ENCODE assay signal across 13 mouse cellular contexts in the genomic region with DNA sequence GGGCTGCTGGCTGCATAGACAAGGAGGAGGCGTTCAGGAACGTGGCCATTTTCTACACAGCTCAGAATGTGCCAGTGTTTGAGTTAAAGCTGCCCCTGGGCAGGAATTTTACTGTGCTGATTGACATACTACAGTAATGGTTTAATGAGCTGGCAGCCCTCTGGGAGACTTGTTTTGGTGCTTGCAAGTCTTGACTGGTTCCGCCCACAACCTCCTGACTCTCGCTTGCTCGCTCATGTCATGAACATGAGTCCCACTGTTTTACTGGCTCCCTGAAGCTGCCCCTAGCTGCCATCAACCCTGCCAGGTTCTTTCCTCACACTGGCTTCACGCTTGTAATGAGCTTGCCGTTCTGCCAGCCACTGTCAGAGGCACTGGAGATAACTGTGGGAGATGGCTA. TPM values are rescaled to one million over a fixed set of nuclear protein-coding genes. Genes with fewer than 3 reads are reported as not detected.
DNase-seq lines count a peak whose midpoint lies in the region; ATAC-seq and TF ChIP-seq lines count a peak whose summit lies in the region.
"Had no signal": no experiment of that assay in that cellular context is flagged by ENCODE, and none has a peak within 500 bp of the region (broad histone marks: within the 10 kb centered on the region; RNA-seq: fewer than 3 reads in every experiment).

No protein-coding gene starts in this region.

- no peak overlapping the region for H3K4me3 ChIP-seq in layer of hippocampus, adult 2 months
- H3K4me3 ChIP-seq: left cerebral cortex, adult 2 months; midbrain, embryonic 13.5 days had no signal

- H3K27ac ChIP-seq in layer of hippocampus, adult 2 months, result peak overlapping the region; percentile 18; the same call in 1 of the 2 replicates
- H3K27ac ChIP-seq: left cerebral cortex, adult 2 months; midbrain, embryonic 13.5 days had no signal

- no peak for ATAC-seq in megakaryocyte, adult 5-6 weeks (ENCODE audit: poor library complexity, severe bottlenecking)
- ATAC-seq: midbrain, embryonic 13.5 days had no signal

- intact Hi-C loops in heart, postnatal 10 days (cut with DNase I), result no loop called here

- DNase-seq in heart, adult 11 months, result peak; percentile 71
- DNase-seq in heart, postnatal 10 days, result no peak
- DNase-seq in testis, postnatal 10 days (ENCODE audit: low spot score), result peak; percentile 30
- DNase-seq in testis, postnatal 14 days (ENCODE audit: low spot score), result no peak
- peak; percentile 11 to 23 for DNase-seq in layer of hippocampus, adult 2 months (ENCODE audit: low spot score in 2 of 2)
- peak; percentile 15 to 50 for DNase-seq in right cerebral cortex, postnatal 36 days (ENCODE audit: low spot score in 2 of 2)
- no peak for DNase-seq in thymus, postnatal 4 days
- DNase-seq: gastrocnemius, postnatal 25 days; lung, embryonic 14.5 days had no signal

- no peak for TF ChIP-seq CTCF in layer of hippocampus, adult 2 months (conservative IDR thresholded peaks at IDR 0.05)

RNA-seq across cellular contexts. Expression of a gene that starts 13.2 kb away (rescaled TPM):
- total RNA-seq in heart, postnatal 10 days (2021), result under 1 TPM in 1 of 2 experiments, not detected in 1; 0.07 TPM
- total RNA-seq in layer of hippocampus, adult 2 months (2021), result 1 to 10 TPM in 1 of 2 experiments, under 1 TPM in 1; 0.95 to 1.2 TPM
- total RNA-seq in megakaryocyte, adult 5-6 weeks (2015), result not detected in 2 replicates
- total RNA-seq in megakaryocyte, adult 5-6 weeks (2017), result not detected in 2 replicates
- total RNA-seq: gastrocnemius, postnatal 25 days; hematopoietic stem cell, adult 5-6 weeks had no signal

RNA-seq across cellular contexts. Expression of a gene that starts 34.3 kb away (rescaled TPM):
- total RNA-seq in heart, postnatal 10 days (2021), result 100 to 1,000 TPM; 120 to 121 TPM
- total RNA-seq in layer of hippocampus, adult 2 months (2021), result 100 to 1,000 TPM; 132 to 133 TPM
- total RNA-seq in megakaryocyte, adult 5-6 weeks (2015), result 103 and 114 TPM in 2 replicates
- total RNA-seq in megakaryocyte, adult 5-6 weeks (2017), result 107 and 110 TPM in 2 replicates

RNA-seq across cellular contexts. Expression of a gene that starts 45.1 kb away (rescaled TPM):
- not detected for total RNA-seq in heart, postnatal 10 days (2021)
- total RNA-seq in layer of hippocampus, adult 2 months (2021), result under 1 TPM in 1 of 2 experiments, not detected in 1; 0.05 TPM
- not detected in 2 replicates for total RNA-seq in megakaryocyte, adult 5-6 weeks (2015)
- 0.04 TPM in 1 of 2 replicates, not detected in the other for total RNA-seq in megakaryocyte, adult 5-6 weeks (2017)
- total RNA-seq: gastrocnemius, postnatal 25 days; hematopoietic stem cell, adult 5-6 weeks had no signal

Comparison
In these comparisons a context has a peak if more than half of its experiments do, and no peak if none do; other contexts are left out.
1. DNase-seq: peak in heart, adult 11 months (single experiment), testis, postnatal 10 days (single experiment), layer of hippocampus, adult 2 months (2 of 2) and right cerebral cortex, postnatal 36 days (2 of 2); none in heart, postnatal 10 days (0 of 2), testis, postnatal 14 days (single experiment) and thymus, postnatal 4 days (single experiment).